Mouse (Mus musculus) adrenal gland, postnatal 4 days (tissue): ENCODE results near the gene Pacsin2. TPM values are rescaled to one million over a fixed set of nuclear protein-coding genes. Genes with fewer than 3 reads are reported as not detected.
"Not testable (repeated sequence)": the region's sequence is repeated elsewhere in the genome, so short reads cannot be mapped to it uniquely, and the experiment has no call there.

Experiments used
- DNase-seq, 2 experiments: peaks; one replicate each; pipeline ENCODE4 v3.0.0; 2021 to 2022; ENCODE audit warnings: low spot score in 2 of 2, mixed read lengths in 2 of 2
- total RNA-seq, 2 experiments: library from RNA; stranded (reverse); gene quantifications; 2 replicates each; pipeline ENCODE4 v1.2.3; 2021

Pacsin2 gene
- total RNA-seq, 2 experiments from 2014 or later, result 80.4 to 80.7 TPM

- DNase-seq, result no peak
Measured at GRCm38 (mm10) chr15:83481236-83481780, 16.9 kb upstream of the Pacsin2 start.

- DNase-seq, result no peak
Measured at GRCm38 (mm10) chr15:83479818-83480217, 15.4 kb upstream of the Pacsin2 start.

- DNase-seq, result no peak
Measured at GRCm38 (mm10) chr15:83478096-83478495, 13.7 kb upstream of the Pacsin2 start.

- no peak for DNase-seq
Measured at GRCm38 (mm10) chr15:83476593-83477273, 12.3 kb upstream of the Pacsin2 start.

- DNase-seq, result no peak
Measured at GRCm38 (mm10) chr15:83474466-83474836, 10.0 kb upstream of the Pacsin2 start.

- DNase-seq, result no peak
Measured at GRCm38 (mm10) chr15:83473832-83474465, 9.5 kb upstream of the Pacsin2 start.

- no peak for DNase-seq
Measured at GRCm38 (mm10) chr15:83473251-83473650, 8.8 kb upstream of the Pacsin2 start.

GRCm38 (mm10) chr15:83471476-83471875, 7.1 kb upstream of the Pacsin2 start:
- no peak for DNase-seq

- DNase-seq, result no peak
Measured at GRCm38 (mm10) chr15:83470443-83470842, 6.0 kb upstream of the Pacsin2 start.

- DNase-seq, result no peak
Measured at GRCm38 (mm10) chr15:83469279-83469821, 4.9 kb upstream of the Pacsin2 start.

- no peak for DNase-seq
Measured at GRCm38 (mm10) chr15:83467232-83467966, 3.0 kb upstream of the Pacsin2 start.

GRCm38 (mm10) chr15:83466331-83466730, 1.9 kb upstream of the Pacsin2 start:
- no peak for DNase-seq

GRCm38 (mm10) chr15:83464905-83465650, 672 bp upstream of the Pacsin2 start:
- DNase-seq, result no peak

- no peak for DNase-seq
Measured at GRCm38 (mm10) chr15:83463369-83464082, 880 bp downstream of the Pacsin2 start.

GRCm38 (mm10) chr15:83462349-83462748, 2.1 kb downstream of the Pacsin2 start:
- DNase-seq, result not testable (repeated sequence)

- no peak for DNase-seq
Measured at GRCm38 (mm10) chr15:83460891-83461290, 3.5 kb downstream of the Pacsin2 start.

- DNase-seq, result no peak
Measured at GRCm38 (mm10) chr15:83457541-83457940, 6.9 kb downstream of the Pacsin2 start.

- no peak for DNase-seq
Measured at GRCm38 (mm10) chr15:83455637-83456036, 8.8 kb downstream of the Pacsin2 start.

GRCm38 (mm10) chr15:83455034-83455433, 9.4 kb downstream of the Pacsin2 start:
- DNase-seq, result no peak

- no peak for DNase-seq
Measured at GRCm38 (mm10) chr15:83454419-83454818, 10.0 kb downstream of the Pacsin2 start.
